Mouse (Mus musculus) MEL (cell line): Measurements from ENCODE around the gene Cpa4.

Experiments
- BHLHE40 ChIP-seq: IDR thresholded peaks from 2 replicates; pipeline ENCODE4 v1.6.1; 2012; ENCODE audit warnings: low read depth, mild to moderate bottlenecking, inconsistent platforms, low read length, improper control_type of control experiment, borderline replicate concordance
- CTCF ChIP-seq, 3 experiments: IDR thresholded peaks in 2 of 3; conservative IDR thresholded peaks in 1 of 3; 2 replicates each; pipeline ENCODE4 v1.5.1; 2011 to 2012; ENCODE audit warnings: low read length in 3 of 3, low read depth in 2 of 3, mild to moderate bottlenecking in 2 of 3, improper control_type of control experiment in 1 of 3, inconsistent platforms in 1 of 3, mixed read lengths in 1 of 3, moderate library complexity in 1 of 3; ENCODE audit not compliant: control insufficient read depth in 1 of 3, insufficient read depth in 1 of 3, poor library complexity in 1 of 3, severe bottlenecking in 1 of 3
- E2F4 ChIP-seq: IDR thresholded peaks from 2 replicates; pipeline ENCODE4 v1.6.1; 2011; ENCODE audit warnings: low read depth, low read length, improper control_type of control experiment, borderline replicate concordance
- EP300 ChIP-seq, 2 experiments: IDR thresholded peaks; 2 replicates each; pipeline ENCODE4 v1.6.1; 2011; ENCODE audit warnings: improper control_type of control experiment in 2 of 2, low read length in 2 of 2, low read depth in 1 of 2, mild to moderate bottlenecking in 1 of 2
- ETS1 ChIP-seq: IDR thresholded peaks from 2 replicates; pipeline ENCODE4 v1.6.1; 2012; ENCODE audit warnings: low read depth, mild to moderate bottlenecking, inconsistent platforms, low read length, improper control_type of control experiment, moderate library complexity
- GABPA ChIP-seq: IDR thresholded peaks from 2 replicates; pipeline ENCODE4 v1.6.1; 2012; ENCODE audit warnings: low read depth, mild to moderate bottlenecking, inconsistent platforms, low read length, improper control_type of control experiment, moderate library complexity
- GATA1 ChIP-seq: IDR thresholded peaks from 2 replicates; pipeline ENCODE4 v1.6.1; 2011; ENCODE audit warnings: low read depth, low read length, improper control_type of control experiment
- POLR2A ChIP-seq, 2 experiments: IDR thresholded peaks; 2 replicates each; pipeline ENCODE4 v1.6.1; 2011 to 2012; ENCODE audit warnings: low read length in 2 of 2, mild to moderate bottlenecking in 2 of 2, control low read depth in 1 of 2, improper control_type of control experiment in 1 of 2, low read depth in 1 of 2, moderate library complexity in 1 of 2; ENCODE audit not compliant: control insufficient read depth in 1 of 2, insufficient read depth in 1 of 2, poor library complexity in 1 of 2
- POLR2AphosphoS2 ChIP-seq: IDR thresholded peaks from 2 replicates; pipeline ENCODE4 v1.6.1; 2011; ENCODE audit warnings: low read length, improper control_type of control experiment
- SIN3A ChIP-seq: IDR thresholded peaks from 2 replicates; pipeline ENCODE4 v1.6.1; 2012; ENCODE audit warnings: low read length, improper control_type of control experiment, inconsistent platforms
- TBP ChIP-seq: IDR thresholded peaks from 2 replicates; pipeline ENCODE4 v1.8.0; 2011; ENCODE audit warnings: low read depth, low read length, improper control_type of control experiment
- ZKSCAN1 ChIP-seq: IDR thresholded peaks from 2 replicates; pipeline ENCODE4 v1.6.1; 2012; ENCODE audit warnings: low read depth, mild to moderate bottlenecking, inconsistent platforms, low read length, improper control_type of control experiment, moderate library complexity

DNA sequence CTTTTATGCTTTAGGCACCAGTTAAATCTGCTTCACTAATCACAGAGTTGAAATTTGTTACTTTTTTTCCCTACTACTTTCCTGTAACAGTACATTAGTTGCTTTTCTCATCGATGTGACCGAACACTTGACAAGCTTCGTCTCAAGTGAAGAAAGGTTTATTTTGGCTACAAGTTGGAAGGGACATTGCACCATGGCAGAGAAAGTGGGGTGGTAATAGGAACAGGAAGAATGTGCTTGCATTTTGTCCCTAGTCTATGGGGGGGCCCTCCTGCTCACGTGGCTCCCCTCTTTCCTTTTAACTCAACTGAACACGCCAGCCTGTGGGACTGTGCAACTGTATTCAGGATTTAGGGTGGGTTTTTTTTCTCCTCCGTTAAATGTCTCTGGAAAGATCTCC lies 15.5 kb upstream of the Cpa4 start:
- no peak for TF ChIP-seq GABPA
- no peak for TF ChIP-seq CTCF (IDR thresholded peaks at IDR 0.05 in 2 of 3, conservative IDR thresholded peaks at IDR 0.05 in 1 of 3; ENCODE audit: control insufficient read depth in 1 of 3, insufficient read depth in 1 of 3, low read depth in 2 of 3, low read length in 3 of 3, poor library complexity in 1 of 3, severe bottlenecking in 1 of 3)
- TF ChIP-seq POLR2A (IDR thresholded peaks at IDR 0.05; ENCODE audit: control insufficient read depth in 1 of 2, insufficient read depth in 1 of 2, low read depth in 1 of 2, low read length in 2 of 2, poor library complexity in 1 of 2) = no peak
- TF ChIP-seq ETS1 = no peak
- no peak for TF ChIP-seq GATA1
- TF ChIP-seq TBP = no peak
- no peak for TF ChIP-seq POLR2AphosphoS2
- TF ChIP-seq E2F4 = no peak
- TF ChIP-seq ZKSCAN1 = no peak
- no peak for TF ChIP-seq BHLHE40
- TF ChIP-seq EP300 (IDR thresholded peaks at IDR 0.05; ENCODE audit: low read depth in 1 of 2, low read length in 2 of 2) = no peak
- no peak for TF ChIP-seq SIN3A
